11 mouse cellular contexts compared by ENCODE assay signal in genomic region chr11:4678700-4679440, GRCm38 (mm10). TPM values are rescaled to one million over a fixed set of nuclear protein-coding genes. Genes with fewer than 3 reads are reported as not detected.
A peak's percentile ranks its signal among the peaks of the same experiment; 100 is the strongest.
DNase-seq lines count a peak whose midpoint lies in the region; ATAC-seq and TF ChIP-seq lines count a peak whose summit lies in the region.
"Had no signal": no experiment of that assay in that cellular context is flagged by ENCODE, and none has a peak within 500 bp of the region (broad histone marks: within the 10 kb centered on the region; RNA-seq: fewer than 3 reads in every experiment).

No protein-coding gene starts in this region.

- H3K36me3 ChIP-seq in midbrain, postnatal 0 days (ENCODE audit: insufficient read depth, low read length), result peaks cover 46% of the 10 kb centered on the region
- peaks cover 78% of the 10 kb centered on the region for H3K36me3 ChIP-seq in midbrain, embryonic 14.5 days (ENCODE audit: control insufficient read depth, insufficient read depth, low read length)

- no peaks in the 10 kb centered on the region for H3K9me3 ChIP-seq in midbrain, postnatal 0 days (ENCODE audit: low read length)
- H3K9me3 ChIP-seq in midbrain, embryonic 14.5 days (ENCODE audit: control insufficient read depth, low read length), result no peaks in the 10 kb centered on the region

- peak overlapping the region; percentile 38 for H3K27ac ChIP-seq in midbrain, postnatal 0 days (ENCODE audit: low read depth, low read length)
- no peak overlapping the region for H3K27ac ChIP-seq in midbrain, embryonic 14.5 days (replicated peaks; ENCODE audit: low read depth, low read length)

- TF ChIP-seq CTCF in midbrain, postnatal 0 days (IDR thresholded peaks at IDR 0.05), result no peak

- no peaks in the 10 kb centered on the region for H3K4me1 ChIP-seq in midbrain, postnatal 0 days (ENCODE audit: insufficient read depth, low read length)
- H3K4me1 ChIP-seq in midbrain, embryonic 14.5 days (ENCODE audit: control insufficient read depth, insufficient read depth, low read length), result no peaks in the 10 kb centered on the region

- no peak overlapping the region for H3K4me3 ChIP-seq in midbrain, postnatal 0 days (ENCODE audit: low read depth, low read length)
- no peak overlapping the region for H3K4me3 ChIP-seq in midbrain, embryonic 14.5 days (replicated peaks; ENCODE audit: low read depth, low read length)

- WGBS in midbrain, postnatal 0 days, result 84% methylated on average over 13 of the region's 13 CpGs
- 88% methylated on average over 13 of the region's 13 CpGs for WGBS in midbrain, embryonic 14.5 days

- H3K4me2 ChIP-seq in midbrain, postnatal 0 days (ENCODE audit: low read depth, low read length, poor library complexity, severe bottlenecking), result no peak overlapping the region
- H3K4me2 ChIP-seq in midbrain, embryonic 14.5 days (ENCODE audit: low read length), result no peak overlapping the region

- peak; percentile 69 for DNase-seq in midbrain, postnatal 0 days (ENCODE audit: low spot score)
- DNase-seq in midbrain, embryonic 14.5 days, result no peak
- DNase-seq in frontal cortex, postnatal 36 days (ENCODE audit: low spot score in 2 of 2), result peak; percentile 61 to 84
- DNase-seq in left cerebral cortex, postnatal 10 days (ENCODE audit: extremely low spot score in 1 of 2, low spot score in 2 of 2), result peak; percentile 47 to 55
- peak; percentile 63 for DNase-seq in right cerebral cortex, postnatal 25 days
- no peak for DNase-seq in spleen, postnatal 10 days (ENCODE audit: low spot score in 2 of 2)
- no peak for DNase-seq in heart, postnatal 14 days
- DNase-seq in heart, postnatal 10 days, result no peak
- DNase-seq: gastrocnemius, postnatal 36 days had no signal

- no peak for ATAC-seq in midbrain, postnatal 0 days (ENCODE audit: low FRiP score)
- no peak for ATAC-seq in midbrain, embryonic 14.5 days (ENCODE audit: low FRiP score, low TSS enrichment)
- ATAC-seq: intestine, embryonic 16.5 days; Patski had no signal

- intact Hi-C loops in left cerebral cortex, postnatal 10 days (cut with DNase I), result no loop called here
- intact Hi-C loops in heart, postnatal 14 days (cut with DNase I), result no loop called here
- intact Hi-C loops in heart, postnatal 10 days (cut with DNase I), result no loop called here

- H3K9ac ChIP-seq in midbrain, postnatal 0 days (replicated peaks; ENCODE audit: low read length, poor library complexity, severe bottlenecking), result no peak overlapping the region
- H3K9ac ChIP-seq in midbrain, embryonic 14.5 days (replicated peaks; ENCODE audit: low read length), result no peak overlapping the region

- H3K27me3 ChIP-seq in midbrain, postnatal 0 days (ENCODE audit: insufficient read depth, low read length), result no peaks in the 10 kb centered on the region
- H3K27me3 ChIP-seq in midbrain, embryonic 14.5 days (ENCODE audit: control insufficient read depth, insufficient read depth, low read length), result no peaks in the 10 kb centered on the region
- H3K27me3 ChIP-seq: Patski had no signal

RNA-seq across cellular contexts. Expression of gene Uqcr10, which starts 25.3 kb away (rescaled TPM):
- total RNA-seq in midbrain, postnatal 0 days (2014; rRNA removed), result 294 and 403 TPM in 2 replicates
- 788 and 843 TPM in 2 replicates for polyA plus RNA-seq in midbrain, postnatal 0 days (2015; fragmentation: Nextera tagmentation; extraction: Ambion mirVana)
- 495 and 649 TPM in 2 replicates for polyA plus RNA-seq in midbrain, embryonic 14.5 days (2014; fragmentation: Nextera tagmentation; extraction: Ambion mirVana)
- 100 to 1,000 TPM; 411 to 418 TPM for total RNA-seq in left cerebral cortex, postnatal 10 days (2021)
- 1,000 to 10,000 TPM; 1,424 to 1,479 TPM for total RNA-seq in heart, postnatal 14 days (2021)
- total RNA-seq in heart, postnatal 10 days (2021), result 1,000 to 10,000 TPM; 1,345 to 1,457 TPM

RNA-seq across cellular contexts. Expression of gene Zmat5, which starts 25.6 kb away (rescaled TPM):
- 25.9 and 28.2 TPM in 2 replicates for total RNA-seq in midbrain, postnatal 0 days (2014; rRNA removed)
- 43.5 and 51.7 TPM in 2 replicates for polyA plus RNA-seq in midbrain, postnatal 0 days (2015; fragmentation: Nextera tagmentation; extraction: Ambion mirVana)
- 60.0 and 63.6 TPM in 2 replicates for polyA plus RNA-seq in midbrain, embryonic 14.5 days (2014; fragmentation: Nextera tagmentation; extraction: Ambion mirVana)
- 10 to 100 TPM; 26.8 to 28.2 TPM for total RNA-seq in left cerebral cortex, postnatal 10 days (2021)
- total RNA-seq in heart, postnatal 14 days (2021), result 10 to 100 TPM; 21.0 to 22.6 TPM
- total RNA-seq in heart, postnatal 10 days (2021), result 10 to 100 TPM; 23.8 to 23.9 TPM

RNA-seq across cellular contexts. Expression of gene Ascc2, which starts 41.3 kb away (rescaled TPM):
- 15.5 and 15.8 TPM in 2 replicates for total RNA-seq in midbrain, postnatal 0 days (2014; rRNA removed)
- 14.8 and 15.6 TPM in 2 replicates for polyA plus RNA-seq in midbrain, postnatal 0 days (2015; fragmentation: Nextera tagmentation; extraction: Ambion mirVana)
- 15.4 and 21.7 TPM in 2 replicates for polyA plus RNA-seq in midbrain, embryonic 14.5 days (2014; fragmentation: Nextera tagmentation; extraction: Ambion mirVana)
- total RNA-seq in left cerebral cortex, postnatal 10 days (2021), result 10 to 100 TPM; 20.3 to 21.2 TPM
- total RNA-seq in heart, postnatal 14 days (2021), result 10 to 100 TPM; 14.1 to 14.9 TPM
- total RNA-seq in heart, postnatal 10 days (2021), result 10 to 100 TPM; 15.2 to 16.4 TPM

RNA-seq across cellular contexts. Expression of gene Gm11032, which starts 59.0 kb away (rescaled TPM):
- total RNA-seq in midbrain, postnatal 0 days (2014; rRNA removed), result not detected in 2 replicates
- not detected in 2 replicates for polyA plus RNA-seq in midbrain, postnatal 0 days (2015; fragmentation: Nextera tagmentation; extraction: Ambion mirVana)
- not detected in 2 replicates for polyA plus RNA-seq in midbrain, embryonic 14.5 days (2014; fragmentation: Nextera tagmentation; extraction: Ambion mirVana)
- not detected for total RNA-seq in left cerebral cortex, postnatal 10 days (2021)
- not detected for total RNA-seq in heart, postnatal 14 days (2021)
- not detected for total RNA-seq in heart, postnatal 10 days (2021)
- total RNA-seq: gastrocnemius, postnatal 36 days had no signal
- polyA plus RNA-seq: intestine, embryonic 16.5 days; Patski had no signal

Comparison
In these comparisons a context has a peak if more than half of its experiments do, and no peak if none do; other contexts are left out.
1. DNase-seq: peak in midbrain, postnatal 0 days (single experiment), frontal cortex, postnatal 36 days (2 of 2), left cerebral cortex, postnatal 10 days (2 of 2) and right cerebral cortex, postnatal 25 days (single experiment); none in midbrain, embryonic 14.5 days (single experiment), spleen, postnatal 10 days (0 of 2), heart, postnatal 14 days (0 of 2) and heart, postnatal 10 days (0 of 2).